Mouse (Mus musculus): Measurements from ENCODE around the gene Schip1.

The Schip1 gene

DNA sequence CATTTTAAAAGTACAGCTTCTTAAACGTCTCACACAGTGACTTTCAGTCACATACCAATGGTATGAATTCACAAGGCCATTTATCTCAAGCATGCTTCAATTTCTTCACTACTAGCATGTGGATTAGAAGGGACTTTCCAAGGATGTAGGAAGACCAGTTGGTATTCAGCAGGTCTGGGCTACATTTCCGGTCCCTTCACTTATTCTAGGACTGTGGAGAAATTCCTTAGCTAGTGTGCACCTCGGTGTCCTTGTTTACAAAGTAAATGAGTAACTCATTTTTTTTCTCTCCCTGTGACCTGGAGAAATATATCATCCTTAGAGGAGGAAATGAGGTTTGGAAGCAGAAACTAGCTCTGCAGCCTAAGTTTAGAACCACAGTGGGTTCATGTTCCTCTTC lies 405.5 kb downstream of the Schip1 start:
- DNase-seq (ENCODE audit: low read depth, low spot score) = no peak

DNA sequence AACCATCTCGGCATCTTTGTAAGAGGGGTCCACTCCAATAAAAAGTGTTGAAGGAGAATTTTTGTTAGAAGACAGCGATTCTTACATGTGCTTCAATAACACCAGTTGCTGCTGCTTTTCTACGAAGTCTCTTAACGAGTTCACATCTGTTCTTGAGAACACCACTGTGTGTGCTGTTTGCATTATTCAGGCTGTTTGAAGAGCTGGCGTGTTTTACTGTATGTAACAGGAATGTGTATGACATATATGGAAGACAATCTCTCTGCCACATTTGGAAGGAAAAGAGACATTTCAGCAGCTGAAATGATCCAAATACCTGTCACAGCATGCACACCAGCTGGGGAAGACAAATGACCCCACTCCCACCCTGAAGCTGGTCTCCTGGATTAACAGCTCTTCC lies 406.0 kb downstream of the Schip1 start:
- DNase-seq (ENCODE audit: low read depth, low spot score) = no peak

DNA sequence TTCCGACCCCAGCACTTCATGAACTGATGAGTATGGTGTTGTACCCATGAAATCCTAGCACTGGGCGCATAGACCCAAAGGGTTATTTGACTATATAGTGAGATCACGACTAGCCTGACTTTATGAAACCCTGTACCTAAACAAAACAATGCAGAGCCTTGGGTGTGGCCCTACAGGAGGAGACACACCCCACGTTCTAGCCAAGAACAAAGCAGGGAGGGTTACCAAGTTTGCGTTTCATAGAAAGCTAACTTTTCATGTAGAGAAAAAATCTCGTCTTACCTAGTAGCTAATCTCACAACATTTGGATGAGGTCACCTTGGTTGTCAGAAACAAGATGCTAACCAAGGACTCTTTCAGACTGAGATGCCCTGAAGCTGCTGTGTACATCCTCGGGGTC lies 411.7 kb downstream of the Schip1 start:
- no peak for DNase-seq (ENCODE audit: low read depth, low spot score)

DNA sequence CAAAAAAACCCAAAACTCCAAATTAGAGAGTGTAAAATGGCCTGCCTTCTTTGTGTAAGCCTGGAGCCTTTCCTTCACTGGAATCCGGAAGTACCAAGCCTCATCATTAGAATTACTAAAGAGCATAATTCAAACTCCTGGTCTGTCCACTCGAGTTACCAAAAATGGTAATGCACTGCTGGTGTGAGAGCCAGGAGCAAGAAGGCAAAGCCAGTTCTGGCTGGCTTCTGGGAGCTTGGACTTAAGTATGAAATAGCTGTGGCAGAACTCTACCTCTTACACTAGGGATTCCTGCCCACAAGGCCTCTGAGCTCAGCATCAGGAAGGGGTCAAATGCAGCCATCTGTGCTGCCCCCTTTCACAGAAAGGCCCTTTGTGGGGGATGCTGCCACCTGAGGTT lies 412.9 kb downstream of the Schip1 start:
- DNase-seq (ENCODE audit: low read depth, low spot score) = no peak

DNA sequence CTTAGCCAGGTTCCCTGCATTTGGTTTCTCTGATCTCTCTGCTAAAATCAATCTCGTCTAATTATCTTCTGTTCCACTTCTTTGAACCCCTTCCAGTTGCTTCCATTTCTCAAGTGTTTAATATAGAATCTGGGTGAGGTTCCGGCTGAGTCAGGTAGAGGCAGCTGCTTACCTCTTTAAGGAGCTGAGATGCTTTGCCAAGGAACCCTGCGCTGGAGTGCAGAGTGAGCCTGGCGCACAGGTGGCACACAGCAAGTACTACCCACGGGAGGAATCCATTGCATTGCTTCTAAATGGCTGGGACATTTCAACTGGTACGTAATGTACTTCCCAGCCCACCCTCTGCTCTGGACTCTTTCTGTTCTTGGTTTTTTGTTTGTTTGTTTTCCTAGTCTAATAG lies 414.7 kb downstream of the Schip1 start:
- no peak for DNase-seq (ENCODE audit: low read depth, low spot score)

DNA sequence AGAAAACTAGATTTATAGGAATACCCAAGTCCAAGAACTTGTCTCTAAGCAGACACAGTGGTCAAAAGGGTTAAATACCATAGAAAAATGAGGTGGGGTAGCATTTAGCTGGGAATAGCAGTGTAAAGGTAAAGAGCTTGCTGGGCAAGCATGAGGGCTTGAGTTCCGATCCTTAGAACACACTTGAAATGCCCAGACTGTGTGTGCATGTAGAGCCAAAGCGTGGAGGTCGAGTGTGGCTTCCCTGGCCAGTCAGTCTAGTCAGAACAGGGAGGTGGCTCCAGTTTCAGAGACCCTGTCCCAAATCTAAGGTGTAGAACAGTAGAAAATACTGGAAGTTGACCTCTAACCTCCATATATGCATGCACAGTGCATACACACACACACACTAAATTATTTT lies 418.9 kb downstream of the Schip1 start:
- DNase-seq (ENCODE audit: low read depth, low spot score) = no peak

DNA sequence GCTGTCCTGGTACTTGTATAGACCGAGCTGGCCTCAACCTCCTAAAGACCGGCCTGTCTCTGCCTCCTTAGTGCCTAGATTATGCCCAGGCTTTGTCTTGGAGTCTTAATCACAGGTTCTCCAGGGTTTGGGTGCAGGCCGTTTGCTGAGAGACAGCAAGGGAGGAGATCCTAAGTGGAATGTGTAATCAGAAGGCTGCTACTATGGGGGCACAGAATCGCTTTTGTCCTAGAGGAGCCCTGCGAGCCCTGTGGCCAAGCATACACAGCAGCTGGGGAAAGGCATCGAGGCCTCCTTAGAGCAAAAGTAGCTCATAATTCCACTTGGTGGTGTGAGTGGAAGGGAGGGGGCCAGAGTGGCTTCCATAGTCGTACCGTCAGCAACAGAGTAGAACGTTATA lies 419.4 kb downstream of the Schip1 start:
- DNase-seq (ENCODE audit: low read depth, low spot score) = no peak

DNA sequence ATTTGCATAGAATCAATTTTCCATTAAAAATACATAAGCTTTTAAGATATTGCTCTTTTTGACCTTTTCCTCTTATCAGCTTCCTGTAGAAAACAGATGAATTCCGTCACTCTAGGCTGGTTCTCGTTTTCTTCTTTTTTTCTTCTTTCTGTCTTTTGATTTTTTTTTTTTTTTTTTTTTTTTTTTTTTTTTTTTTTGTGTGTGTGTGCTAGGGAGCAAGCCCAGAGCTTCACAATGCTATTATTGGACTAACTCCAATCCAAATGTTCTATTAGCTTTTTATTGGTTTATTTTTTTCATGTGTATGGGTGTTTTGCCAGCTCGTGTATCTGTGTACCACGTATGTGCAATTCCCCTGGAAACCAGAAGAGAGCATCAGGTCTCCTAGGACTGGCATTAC lies 420.0 kb downstream of the Schip1 start:
- DNase-seq (ENCODE audit: low read depth, low spot score) = no peak

DNA sequence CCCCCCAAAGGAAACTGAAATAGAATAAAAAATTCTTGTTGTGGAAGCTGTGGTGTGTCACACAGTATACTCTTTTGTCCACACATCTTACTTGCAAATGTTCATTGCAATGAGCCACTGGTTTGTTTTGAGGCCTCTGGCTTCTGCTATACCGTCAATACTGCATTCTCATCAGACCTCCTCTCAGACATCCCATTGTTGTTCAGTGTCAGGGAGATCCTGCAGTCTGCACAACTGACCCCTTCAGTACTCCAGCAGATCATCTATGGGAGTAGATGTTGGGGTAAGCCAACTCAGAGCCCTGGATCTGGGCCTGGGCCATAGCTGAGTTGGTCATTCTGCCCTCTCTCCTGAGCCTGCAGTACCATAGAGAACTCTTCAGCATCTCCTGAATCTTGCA lies 423.0 kb downstream of the Schip1 start:
- no peak for DNase-seq (ENCODE audit: low read depth, low spot score)

DNA sequence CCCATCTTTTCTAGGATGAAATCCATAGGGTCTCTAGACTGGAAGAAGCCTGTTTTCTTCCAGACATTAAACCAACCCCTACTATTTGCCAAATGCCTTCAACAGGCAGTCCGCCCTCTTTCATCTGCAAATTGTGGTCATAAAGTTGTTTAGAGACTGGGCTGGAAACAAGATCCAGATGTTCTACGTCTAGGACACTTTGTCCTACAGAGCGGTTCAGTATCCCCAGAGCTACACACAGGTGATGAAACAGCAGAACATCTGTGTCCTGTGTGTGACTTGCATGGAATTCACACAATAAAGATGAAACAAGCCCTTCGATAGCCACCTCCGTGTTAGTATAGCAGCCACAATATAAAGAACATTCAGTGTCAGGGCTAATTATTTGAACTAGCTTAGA lies 423.7 kb downstream of the Schip1 start:
- no peak for DNase-seq (ENCODE audit: low read depth, low spot score)

DNA sequence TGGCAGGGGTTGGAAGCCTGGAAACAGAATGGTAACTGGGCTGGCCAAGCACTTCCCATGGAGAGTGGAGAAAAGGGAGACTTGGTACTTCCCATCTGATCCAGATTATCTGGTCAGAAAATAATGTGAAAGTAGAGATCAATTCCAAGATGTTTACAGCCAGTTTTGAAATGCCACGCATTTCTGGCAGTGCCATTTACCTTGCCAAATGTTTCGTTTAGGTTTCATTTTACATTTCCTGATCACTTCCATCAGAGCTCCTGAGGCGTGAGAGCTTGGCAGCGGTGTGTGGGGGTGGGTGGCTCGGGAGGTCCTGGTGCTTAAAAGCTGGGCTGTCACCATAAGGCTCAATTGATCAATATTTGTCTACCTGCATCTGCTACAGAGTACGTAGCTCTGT lies 426.9 kb downstream of the Schip1 start:
- no peak for DNase-seq (ENCODE audit: low read depth, low spot score)

DNA sequence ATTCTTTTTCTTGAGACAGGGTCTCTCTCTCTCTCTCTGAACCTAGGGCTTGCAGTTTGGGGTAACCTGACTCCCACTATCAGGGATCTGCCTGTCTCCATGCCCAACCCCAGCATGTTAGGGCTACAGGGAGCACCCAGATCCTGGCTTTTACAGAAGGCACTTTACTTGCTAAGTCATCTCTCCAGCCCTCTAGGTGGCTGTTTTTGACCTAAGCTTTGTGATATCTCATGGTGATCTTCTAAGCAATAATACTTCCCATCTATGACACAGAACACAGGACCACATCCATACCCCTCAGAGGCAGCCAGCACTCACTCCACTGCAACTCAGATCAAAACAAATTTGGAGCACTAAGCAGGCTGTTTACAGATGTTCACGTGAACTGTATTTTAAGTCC lies 427.5 kb downstream of the Schip1 start:
- DNase-seq (ENCODE audit: low read depth, low spot score) = no peak

DNA sequence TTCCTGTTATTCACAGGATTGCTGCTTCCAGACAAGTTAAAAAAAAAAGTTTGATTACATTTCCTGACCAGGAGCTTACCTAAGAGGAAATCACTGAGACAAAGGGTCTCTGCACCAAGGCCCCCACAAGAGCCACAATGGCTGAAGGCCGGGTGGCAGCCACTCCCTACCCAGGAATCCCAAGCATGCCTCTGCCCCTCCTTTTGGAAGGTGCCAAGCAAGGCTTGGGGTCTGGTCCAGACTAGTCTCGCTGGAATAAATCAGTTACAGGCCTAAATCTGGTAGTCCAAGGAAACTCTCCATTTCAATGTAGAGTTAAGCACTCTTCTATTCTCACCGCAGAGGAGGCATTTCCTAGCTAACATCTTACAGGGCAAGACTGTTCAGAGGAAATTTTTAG lies 427.9 kb downstream of the Schip1 start:
- no peak for DNase-seq (ENCODE audit: low read depth, low spot score)

DNA sequence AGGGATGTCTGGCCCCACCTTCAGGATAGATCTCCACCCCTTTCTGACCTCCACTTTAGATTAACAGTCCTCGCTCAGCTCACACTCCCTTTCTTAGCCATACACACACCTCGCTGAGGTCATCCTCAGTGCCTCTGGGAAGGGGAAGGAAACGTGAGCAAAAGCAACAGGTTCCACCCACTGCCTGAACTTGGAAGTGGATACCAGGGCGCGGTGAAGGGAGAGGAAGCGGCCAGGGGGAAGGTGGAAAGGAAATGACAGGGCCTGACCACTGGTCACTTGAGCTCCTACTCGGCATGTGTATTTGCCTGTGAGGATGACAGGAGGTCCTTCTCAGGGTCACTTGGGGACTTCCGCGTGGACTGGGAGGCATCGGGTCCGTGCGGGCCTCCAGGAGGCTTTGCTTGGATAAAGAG lies 428.6 kb downstream of the Schip1 start:
- no peak for DNase-seq (ENCODE audit: low read depth, low spot score)

DNA sequence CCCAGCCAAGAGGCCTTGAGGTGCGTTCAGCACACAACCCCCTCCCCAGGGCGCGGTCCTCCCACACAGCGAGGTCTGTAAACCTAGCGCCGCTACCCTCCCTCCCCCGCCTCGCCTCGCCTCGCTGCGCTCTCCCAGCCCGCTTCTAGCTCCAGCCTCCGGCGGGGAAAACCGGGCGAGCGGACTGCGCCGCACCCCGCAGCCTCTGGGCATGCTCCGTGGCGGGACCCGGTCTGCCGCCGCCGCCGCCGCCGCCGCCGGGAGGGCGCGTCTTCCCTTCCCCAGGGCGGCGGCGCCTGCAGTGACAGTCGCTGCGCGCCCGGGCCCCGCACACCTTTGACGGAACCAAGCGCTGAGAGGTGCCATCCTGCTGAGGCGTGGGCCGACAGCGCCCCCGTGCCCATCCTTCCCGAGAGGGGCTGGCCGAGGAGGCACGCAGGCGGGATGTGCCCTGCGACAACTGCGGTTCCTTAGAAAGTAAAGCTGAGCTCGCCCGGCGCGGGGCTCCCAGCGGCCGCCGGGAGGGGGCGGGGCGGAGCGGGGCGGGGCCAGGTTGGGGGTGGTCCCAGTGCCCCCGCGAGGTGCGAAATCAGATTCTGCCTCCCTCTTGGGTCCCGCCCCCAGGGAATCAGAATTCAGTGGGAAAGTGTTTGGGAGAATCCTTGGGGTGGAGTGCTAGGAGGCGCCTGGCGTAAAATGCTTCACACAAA lies 429.1 kb downstream of the Schip1 start:
- DNase-seq (ENCODE audit: low read depth, low spot score) = no peak

DNA sequence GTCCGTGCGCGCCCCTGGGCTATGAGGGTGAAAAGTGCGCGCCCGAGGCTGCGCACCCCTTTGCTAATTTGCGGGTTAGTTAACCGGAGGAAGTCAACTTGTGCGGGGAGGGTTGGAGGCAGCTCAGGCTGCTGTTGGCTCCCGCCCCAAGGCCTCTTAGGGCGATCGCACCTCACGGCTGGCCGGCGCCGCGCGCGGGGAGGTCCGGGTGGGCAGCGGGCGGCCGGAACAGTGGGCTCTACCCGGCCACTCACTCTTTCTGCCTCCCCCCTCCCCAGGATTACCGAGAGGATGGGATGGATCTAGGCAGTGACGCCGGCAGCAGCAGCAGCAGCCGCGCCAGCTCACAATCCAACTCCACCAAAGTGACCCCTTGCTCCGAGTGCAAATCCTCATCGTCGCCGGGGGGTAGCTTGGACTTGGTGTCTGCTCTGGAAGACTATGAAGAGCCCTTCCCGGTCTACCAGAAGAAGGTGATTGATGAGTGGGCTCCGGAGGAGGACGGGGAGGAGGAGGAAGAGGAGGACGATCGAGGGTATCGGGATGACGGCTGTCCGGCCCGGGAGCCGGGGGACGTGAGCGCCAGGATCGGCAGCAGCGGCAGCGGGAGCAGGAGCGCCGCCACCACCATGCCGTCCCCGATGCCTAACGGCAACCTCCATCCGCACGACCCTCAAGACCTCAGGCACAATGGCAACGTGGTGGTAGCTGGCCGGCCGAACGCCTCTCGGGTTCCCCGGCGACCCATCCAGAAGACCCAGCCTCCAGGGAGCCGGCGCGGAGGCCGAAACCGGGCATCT lies 429.9 kb downstream of the Schip1 start:
- no peak for DNase-seq (ENCODE audit: low read depth, low spot score)

DNA sequence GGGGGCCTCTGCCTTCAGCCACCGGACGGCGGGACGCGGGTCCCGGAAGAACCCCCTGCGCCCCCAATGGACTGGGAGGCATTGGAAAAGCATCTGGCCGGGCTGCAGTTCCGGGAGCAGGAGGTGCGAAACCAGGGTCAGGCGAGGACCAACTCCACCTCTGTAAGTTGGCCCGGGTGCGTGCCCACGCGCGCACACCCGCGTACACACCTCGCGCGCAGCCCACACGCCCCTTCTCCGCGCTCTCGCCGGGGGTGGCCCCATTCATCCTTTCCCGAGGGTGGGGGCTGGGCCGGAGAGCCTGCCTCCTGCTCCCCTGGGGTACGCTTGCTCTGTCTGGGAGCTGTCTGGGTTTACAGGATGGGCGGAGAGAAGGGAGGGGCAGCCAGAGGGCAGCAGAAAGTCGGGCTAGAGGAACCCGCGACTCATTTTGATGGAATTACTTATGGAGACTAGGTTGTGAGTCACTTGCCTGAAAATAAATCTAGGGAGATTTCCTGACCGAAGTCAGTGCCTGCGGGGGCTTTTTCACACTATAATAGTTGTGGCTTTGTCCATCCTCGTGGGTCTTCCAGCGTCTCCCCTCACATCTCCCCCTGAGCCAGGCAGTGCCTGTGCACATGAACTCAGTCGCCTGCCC lies 430.6 kb downstream of the Schip1 start:
- no peak for DNase-seq (ENCODE audit: low read depth, low spot score)

DNA sequence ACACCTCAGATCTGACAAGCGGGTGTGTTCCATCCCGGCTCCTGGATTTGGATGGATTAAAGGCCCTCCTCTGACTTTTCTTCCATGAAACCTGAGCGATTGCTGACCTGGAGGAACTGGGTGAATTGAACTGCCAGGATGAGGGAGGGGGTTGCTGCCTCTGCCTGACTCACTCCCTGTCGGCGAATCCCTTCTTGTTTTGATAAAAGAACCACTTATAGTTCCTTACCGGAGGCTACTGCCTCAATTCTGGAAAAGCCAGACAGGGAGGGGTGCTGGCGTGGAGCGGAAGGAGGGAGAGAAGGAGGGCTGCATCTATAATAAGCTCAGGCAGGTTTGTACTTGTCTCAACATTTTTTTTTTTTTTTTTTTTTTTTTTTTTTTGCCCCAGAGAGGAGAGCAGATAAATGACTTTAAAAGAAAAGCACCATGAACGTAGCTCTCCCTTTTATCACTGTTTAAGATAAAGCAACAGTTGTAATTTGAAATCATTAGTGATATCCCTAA lies 431.2 kb downstream of the Schip1 start:
- no peak for DNase-seq (ENCODE audit: low read depth, low spot score)

DNA sequence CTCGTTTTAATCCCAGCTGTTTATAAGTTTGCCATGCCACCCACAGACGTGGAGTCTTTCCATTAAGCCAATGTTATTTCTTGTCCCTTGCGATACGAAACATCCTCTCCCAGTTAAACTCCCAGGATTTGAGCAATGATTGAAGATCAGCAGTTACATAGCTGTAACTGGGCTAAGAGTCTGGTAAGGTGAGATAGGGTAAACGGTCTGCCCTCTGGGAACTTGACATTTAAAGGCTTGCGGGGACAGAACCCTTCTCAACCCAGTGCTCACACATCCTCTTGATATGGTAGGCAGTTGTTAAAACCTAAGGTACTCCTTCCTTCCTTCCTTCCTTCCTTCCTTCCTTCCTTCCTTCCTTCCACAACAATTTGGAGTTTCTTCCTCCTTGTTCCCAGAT lies 431.9 kb downstream of the Schip1 start:
- no peak for DNase-seq (ENCODE audit: low read depth, low spot score)

DNA sequence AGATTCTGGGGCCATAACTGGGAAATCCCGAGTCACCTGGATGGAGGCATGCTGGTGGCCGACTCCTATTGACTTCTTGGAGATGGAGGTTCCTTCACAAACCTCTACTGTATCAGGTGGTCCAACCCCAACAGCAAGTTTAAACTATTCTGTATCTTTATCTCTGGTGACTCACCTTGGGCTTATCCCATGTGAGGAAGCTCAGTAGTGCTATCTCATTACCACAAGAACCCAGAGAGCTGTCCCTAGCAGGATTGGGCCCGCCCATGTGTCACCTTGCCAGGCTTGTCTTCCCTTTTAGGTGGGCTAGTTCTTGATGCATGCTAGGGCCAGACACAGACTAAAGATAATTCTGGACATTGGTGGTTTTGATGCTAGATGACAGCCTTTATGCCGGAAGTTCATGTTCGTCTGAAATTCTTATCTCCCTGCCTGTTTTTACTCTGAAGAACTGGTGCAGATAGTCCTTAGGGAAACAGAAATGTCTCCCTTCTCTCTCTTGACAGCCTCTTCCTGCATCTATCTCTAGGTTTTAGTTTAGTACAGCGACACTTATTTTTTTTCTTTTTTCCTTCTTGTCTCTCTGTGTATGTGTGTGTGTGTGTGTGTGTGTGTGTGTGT lies 435.0 kb downstream of the Schip1 start:
- DNase-seq (ENCODE audit: low read depth, low spot score) = no peak

DNA sequence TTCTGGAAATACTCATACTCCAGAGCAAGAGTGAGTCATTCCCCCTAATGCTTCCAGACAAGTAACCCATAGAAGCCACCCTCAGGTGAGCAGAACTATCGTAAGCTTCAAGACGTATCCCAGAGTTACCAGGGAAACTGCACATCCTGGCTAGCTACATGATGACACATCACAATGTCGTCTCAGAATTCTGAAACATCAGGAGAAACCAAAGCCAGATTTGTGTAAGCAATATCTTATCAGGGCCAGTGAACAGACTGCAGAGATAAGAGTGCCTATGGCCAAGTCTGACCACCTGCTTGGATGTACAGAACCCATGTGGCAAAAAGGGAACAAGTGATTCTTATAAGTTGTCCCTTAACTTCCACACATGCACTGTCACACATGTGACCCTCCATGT lies 440.2 kb downstream of the Schip1 start:
- no peak for DNase-seq (ENCODE audit: low read depth, low spot score)

DNA sequence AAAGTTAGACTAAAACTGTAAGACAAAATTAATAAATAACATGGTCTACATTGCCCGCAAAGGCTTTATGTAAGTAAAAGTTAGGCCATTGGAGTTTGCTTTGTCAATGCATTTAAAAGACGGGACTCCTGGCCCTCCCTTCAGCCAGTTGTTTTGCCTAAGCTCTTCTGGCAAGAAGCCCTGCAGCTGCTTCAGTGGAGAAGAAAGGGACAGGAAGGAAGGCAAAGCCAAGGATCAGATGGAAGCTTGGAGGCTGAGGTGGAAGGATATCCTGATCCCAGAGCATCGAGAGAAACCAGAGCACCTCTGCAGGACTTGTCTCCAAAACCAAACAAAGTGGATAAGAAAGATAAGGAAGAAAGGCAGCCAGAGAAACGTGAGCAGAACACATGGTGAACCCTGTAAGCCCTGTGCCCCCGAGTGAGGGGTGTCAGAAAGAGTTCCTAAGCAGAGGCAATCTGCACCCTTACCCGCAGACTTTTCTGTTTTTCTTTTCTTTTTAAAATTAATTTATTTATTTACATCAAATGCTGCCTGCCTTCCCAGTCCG lies 442.2 kb downstream of the Schip1 start:
- DNase-seq (ENCODE audit: low read depth, low spot score) = no peak

Data from CD4-positive helper T cell, adult 2 months (primary cell).